Mouse (Mus musculus) brain, adult 2 months (tissue): ENCODE results near the gene 5530401A14Rik.

ENCODE experiments used
- DNase-seq: peaks from one replicate; pipeline ENCODE4 v3.0.0; 2011; ENCODE audit warnings: low read depth, low spot score

The 5530401A14Rik gene

DNA sequence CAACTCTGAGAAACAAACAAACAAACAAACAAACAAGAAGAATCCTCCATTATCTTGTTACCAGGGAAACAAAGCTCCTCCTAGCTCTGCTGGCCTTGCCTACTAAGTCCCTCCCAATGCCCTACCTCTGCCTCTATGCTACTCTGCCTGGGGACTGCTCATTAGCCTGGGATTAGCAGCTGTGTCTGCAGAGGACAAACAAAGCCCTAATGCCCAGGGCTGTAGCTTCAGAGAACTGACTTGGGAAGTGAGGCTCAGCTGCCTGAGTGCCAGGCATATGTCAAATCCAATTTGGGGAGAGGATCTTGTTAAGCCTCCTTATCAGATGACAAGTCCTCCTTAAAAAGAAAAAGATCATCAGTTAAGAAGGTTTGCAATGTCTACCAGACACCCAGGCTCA, 65.9 kb downstream of the 5530401A14Rik start:
- DNase-seq: no peak

GRCm38 (mm10) chr11:81937516-81937915, 77.0 kb downstream of the 5530401A14Rik start:
- DNase-seq: no peak

DNA sequence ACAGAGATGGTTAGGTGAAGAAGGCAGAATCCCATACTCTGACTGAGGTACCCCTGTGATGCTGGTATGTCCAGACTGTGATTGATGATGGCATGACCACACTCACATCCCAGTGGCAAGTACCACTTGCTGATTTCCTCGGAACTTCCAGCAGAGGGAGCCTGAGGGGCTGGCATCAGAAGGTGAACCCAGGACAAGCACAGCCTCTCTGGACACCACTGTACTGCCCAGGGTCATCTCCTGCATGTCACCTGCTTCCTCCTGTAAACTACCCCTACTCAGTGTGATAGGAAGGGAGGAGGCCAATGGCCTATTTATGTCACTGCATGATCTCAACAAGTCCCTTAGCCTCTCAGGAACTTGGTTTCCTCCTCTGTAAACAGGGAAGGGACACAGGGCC, 80.5 kb downstream of the 5530401A14Rik start:
- DNase-seq: peak; percentile 67

- peak; percentile 62 for DNase-seq
Measured at GRCm38 (mm10) chr11:81942167-81942566, 81.7 kb downstream of the 5530401A14Rik start.
